Mouse (Mus musculus) frontal cortex, postnatal 25 days (tissue): ENCODE measurements around the gene 1810024B03Rik.
"Not testable (repeated sequence)": the region's sequence is repeated elsewhere in the genome, so short reads cannot be mapped to it uniquely, and the experiment has no call there.

Experiments
- DNase-seq, 2 experiments: peaks; one replicate each; pipeline ENCODE4 v3.0.0; 2022; ENCODE audit warnings: low spot score in 2 of 2

The 1810024B03Rik gene

DNA sequence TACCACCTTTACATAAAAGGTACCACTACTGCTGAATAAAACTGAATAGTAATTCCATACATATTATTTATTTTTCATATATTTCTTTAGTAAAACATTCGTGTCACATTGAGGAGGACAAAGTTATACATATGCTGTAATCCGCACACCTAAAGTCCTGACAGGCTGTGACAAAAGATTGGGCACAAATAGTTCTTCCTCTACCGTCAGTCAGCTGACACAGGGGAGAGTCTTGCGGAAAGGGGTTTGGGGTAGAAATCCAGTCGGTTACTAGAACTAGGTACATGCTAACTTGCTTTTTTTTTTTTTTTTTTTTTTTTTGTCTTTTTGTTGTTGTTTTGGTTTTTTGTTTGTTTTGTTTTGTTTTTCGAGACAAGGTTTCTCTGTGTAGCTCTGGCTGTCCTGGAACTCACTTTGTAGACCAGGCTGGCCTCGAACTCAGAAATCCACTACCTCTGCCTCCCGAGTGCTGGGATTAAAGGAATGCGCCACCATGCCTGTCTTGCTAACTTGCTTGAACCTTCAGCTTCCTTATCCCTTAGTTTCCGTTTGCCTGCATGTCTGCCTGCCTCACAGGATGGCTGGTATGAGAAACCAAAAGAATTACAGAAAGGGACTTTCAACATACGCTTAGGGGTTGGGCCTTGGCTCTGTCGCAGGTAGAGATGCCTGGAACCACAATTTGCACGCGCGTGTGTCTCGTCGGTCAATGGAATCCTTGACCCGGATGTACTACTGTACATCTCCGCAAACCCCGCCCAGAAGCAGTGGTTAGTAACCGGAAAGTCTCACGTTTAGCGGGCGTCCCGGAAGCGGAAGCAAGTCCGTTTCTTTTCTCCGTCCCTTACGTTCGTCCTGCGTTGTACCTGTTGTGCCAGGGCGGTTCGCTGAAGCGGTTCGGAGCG, at the start of gene 1810024B03Rik, which contains the start of gene Snrnp200:
1810024B03Rik (minus strand) TSS at position 734 of the 905 bp plus-strand sequence.
Snrnp200 (plus strand) TSS at position 840 of the 905 bp plus-strand sequence.
- DNase-seq, result peak; percentile 86 to 91

- DNase-seq, result no peak
These were observed 47.2 kb upstream of the 1810024B03Rik start for GRCm38 (mm10) chr2:127255294-127255693.

DNA sequence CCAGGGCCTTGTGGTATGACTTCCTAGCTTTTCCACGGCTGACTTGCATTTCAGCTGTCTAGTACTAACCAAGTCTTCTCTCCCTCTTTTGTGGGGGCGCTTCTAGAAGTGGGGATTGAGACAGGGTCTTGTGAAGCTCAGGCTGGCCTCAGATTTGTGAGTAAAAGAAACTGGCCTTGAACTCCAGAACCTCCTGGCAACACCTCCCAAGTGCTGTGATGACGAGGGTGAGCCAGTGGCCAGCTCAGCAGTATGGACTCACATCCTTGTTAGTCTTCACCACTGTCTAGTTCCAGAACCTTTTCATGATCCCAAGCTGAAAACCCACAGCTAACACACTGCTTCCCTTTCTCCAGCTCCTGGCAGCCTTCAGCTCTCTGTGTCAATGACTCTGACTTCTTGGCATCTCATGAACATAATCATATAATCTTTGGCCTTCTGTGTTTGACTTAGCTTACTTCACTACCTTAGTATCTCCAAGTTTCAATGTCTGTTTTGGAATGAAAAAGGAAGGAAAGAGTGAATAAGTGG, 46.6 kb upstream of the 1810024B03Rik start:
- no peak for DNase-seq

- no peak for DNase-seq
These were observed 44.7 kb upstream of the 1810024B03Rik start for GRCm38 (mm10) chr2:127252787-127253186.

DNA sequence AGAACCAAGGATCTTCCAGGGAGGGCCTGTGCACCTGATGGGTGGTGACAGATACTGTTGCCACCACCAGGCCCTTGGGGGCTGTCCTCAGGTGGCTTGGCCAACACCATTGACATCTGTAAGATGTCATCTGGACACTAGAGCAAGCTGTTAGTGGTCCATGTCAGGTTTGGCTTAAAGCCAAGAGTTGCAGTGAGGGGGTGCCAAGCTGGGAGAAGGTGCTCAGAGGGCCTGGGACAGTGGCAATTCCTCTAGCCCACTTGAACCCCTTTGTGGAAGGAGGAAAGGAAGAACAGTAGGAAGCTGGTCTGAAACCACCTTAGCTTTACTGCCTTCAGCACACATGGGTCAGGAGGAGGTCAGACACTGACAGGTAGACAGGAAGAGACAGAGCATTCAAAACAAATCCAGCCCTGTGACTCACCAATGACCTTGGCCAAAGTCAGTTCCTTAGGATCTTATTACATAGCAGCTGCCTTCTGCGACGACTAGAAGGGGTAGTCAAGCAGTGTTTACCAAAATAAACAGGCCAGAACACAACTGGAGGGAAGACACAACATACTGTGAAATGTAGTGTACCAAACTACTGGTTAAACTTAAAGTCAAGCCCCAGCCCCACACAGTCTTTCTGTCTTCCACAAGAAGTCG, 43.9 kb upstream of the 1810024B03Rik start:
- no peak for DNase-seq

DNA sequence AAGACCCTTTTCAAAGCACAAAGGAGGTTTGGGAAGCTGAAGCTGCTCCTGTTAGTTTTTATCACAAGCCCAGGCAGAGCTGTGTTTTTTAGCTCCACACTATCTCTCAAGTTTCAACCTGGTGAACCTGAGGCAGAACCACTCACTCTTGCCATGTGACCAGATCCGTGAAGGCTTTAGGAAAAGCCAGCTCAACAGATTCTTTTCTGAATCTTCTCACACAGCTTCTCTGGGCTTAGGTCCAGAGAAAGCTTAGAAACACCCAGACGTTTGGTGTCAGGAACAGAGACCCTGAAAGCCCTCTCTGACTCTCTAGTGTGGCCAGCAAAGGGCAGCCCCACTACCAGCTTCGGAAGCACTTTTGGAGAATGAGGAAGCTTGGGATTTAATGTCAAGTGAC, 43.4 kb upstream of the 1810024B03Rik start:
- no peak for DNase-seq

DNA sequence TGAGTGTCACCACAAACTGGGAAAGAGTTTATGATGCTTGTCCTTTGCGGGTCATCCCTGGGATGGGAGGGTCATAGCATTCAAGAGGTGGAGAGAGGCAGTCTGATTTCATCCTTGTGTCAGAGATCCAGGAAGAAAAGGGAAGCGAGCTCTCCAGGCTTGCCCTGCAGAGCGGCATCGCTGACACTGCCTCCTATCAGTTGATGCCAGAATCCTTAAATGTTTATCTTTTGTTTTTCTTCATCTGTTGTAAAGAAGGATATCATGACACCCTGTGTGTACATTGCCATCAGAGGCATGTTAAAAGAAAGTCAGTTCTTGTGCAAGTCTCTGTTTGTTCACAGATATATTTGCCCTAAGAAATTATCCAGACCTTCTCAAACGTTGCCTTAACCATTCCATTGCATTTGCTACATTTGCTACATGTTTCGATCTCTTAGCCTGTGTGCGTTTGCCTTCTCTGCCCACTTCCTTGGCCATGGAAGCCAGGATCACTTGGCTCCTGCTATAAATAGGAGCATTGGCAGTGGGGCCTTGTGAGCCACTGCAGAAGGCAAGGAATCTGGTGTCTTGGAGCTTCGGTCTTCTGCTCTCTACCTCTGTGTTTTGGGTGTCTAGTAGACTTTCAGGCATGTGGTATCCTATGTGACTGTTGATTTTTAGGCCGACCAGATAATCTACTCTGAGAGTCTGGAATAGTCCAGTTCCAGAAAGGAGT, 42.4 kb upstream of the 1810024B03Rik start:
- DNase-seq, result no peak

GRCm38 (mm10) chr2:127248334-127249004, 40.4 kb upstream of the 1810024B03Rik start:
- DNase-seq, result peak; percentile 18 to 25

DNA sequence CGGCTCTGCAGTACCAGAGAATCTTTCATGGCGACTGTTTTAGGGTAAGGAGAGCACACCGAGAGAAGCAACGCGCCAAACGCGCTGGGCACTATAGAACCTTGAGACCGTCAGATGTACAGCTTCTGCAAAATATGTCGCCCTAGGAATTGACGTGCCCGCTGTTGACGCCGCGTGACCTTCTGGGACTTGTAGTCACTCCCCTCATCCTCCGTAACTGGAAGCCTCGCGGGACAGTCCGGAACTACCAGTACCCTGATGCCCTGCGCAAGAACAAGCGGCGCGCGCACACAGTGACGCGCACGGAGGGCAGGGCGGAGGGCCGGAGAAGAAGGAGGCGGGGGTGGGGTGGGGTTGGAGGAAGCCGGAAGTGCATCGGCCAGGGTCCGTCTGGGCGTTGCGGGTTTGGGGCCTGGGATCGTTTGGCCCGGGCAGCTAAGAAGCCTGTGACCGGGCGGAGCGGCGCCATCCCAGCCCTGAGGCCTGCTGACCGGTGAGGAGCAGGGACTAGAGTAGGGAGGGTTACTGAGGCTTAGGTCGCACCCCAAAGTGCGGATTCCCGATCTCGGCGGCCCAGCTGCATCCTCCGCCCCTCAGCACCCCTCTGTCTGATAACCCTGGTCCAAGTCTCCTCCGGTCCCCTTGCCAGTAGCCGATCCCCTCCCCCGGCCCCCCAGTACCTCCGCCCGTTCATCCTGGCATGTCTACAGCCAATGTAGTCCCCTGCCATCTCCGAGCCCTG, 39.7 kb upstream of the 1810024B03Rik start, which contains the start of the genes Ciao1 and Tmem127:
Ciao1 (minus strand) TSS at position 225 of the 742 bp plus-strand sequence.
Tmem127 (plus strand) TSS at position 317 of the 742 bp plus-strand sequence.
- peak; percentile 90 to 93 for DNase-seq

- no peak for DNase-seq
These were observed 32.0 kb upstream of the 1810024B03Rik start for GRCm38 (mm10) chr2:127240065-127240464.

DNA sequence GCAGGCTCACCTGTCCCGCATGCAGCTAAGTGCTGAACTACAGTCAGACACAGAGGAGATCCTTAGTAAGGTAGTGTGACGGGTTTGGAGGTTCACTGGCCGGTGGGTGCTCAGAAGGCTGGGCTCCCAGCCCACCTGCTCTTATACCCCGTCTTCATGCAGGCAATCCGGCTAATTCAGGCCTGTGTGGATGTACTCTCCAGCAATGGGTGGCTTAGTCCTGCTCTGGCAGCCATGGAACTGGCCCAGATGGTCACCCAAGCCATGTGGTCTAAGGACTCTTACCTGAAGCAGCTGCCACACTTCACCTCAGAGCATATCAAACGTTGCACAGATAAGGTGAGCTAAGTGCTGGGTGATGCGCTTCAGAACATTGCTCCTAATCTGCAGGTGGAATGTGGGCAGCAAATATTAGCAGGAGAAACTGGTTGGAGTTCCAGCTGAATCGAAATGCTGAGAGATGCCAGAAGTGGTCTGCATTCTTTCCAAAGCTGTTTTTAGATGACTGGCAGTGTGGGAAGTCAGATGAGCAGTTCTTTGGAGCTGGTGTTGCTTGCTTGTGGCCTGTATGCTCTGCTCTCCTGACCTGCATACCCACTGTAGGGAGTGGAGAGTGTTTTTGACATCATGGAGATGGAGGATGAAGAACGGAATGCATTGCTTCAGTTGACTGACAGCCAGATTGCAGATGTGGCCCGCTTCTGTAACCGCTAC, 30.0 kb upstream of the 1810024B03Rik start:
- DNase-seq, result no peak

- no peak for DNase-seq
These were observed 17.2 kb upstream of the 1810024B03Rik start for GRCm38 (mm10) chr2:127225261-127225660.

GRCm38 (mm10) chr2:127217746-127218145, 9.7 kb upstream of the 1810024B03Rik start:
- no peak for DNase-seq

DNA sequence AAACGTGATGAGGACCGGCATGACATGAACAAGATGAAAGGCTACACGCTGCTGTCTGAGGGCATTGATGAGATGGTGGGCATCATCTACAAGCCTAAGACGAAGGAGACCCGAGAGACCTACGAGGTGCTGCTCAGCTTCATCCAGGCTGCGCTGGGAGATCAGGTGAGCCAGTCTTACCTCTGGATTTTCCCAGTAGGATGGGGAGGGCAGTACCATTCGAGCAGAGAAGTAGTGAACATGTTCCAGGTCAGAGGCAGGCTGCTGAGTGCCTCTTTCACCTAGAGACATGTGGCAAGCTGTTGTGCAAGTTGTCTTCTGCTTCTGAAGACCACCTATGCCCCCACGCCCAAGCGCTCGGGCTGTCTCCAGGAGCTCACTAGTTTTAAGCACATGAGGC, 2.6 kb upstream of the 1810024B03Rik start:
- no peak for DNase-seq

DNA sequence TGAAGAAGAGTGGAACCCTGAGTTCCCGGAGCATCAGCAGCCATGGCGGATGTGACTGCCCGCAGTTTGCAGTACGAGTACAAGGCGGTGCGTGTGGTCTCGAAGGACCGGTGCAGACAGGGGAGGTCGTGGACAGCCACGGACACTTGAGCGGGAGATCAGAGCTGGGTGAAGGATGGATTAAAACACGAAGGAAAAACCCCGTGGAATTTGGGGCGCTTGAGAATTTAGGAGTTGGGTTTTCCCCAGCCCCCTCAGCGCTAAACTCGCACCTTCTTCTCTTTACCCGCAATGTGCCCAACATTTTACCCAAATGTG, 331 bp upstream of the 1810024B03Rik start:
- no peak for DNase-seq

DNA sequence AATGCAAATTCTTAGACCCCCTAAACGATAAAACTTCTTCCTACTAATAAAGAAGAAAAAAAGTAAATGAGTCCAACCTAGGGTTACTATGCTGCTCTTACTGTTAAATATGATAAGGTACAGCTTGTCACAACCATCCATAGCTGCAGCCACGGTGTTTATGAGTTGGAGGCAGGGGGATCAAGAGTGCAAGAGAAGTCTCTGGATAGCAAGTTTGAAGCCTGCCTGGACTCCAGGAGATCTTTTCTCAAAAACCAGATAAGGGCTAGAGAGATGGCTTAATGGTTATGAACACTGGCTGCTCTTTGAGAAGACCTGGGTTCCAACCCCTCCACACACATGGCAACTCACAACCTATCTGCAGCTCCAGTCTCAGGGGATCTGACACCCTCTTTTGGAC, 1.2 kb downstream of the 1810024B03Rik start:
- DNase-seq, result no peak

DNA sequence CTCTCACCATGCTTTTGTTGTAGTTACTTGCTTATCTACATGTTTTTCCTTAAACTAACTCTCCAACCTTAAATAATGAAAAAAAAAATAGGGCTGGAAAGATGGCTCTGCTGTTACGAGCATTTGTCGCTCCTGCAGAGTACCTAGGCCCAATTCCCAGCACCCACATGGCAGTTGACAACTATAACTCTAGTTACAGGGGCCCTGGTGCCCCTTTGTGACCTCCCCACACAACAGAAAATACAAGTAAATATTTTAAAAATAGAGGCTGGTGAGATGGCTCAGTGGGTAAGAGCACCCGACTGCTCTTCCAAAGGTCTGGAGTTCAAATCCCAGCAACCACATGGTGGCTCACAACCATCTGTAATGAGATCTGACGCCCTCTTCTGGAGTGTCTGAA, 2.1 kb downstream of the 1810024B03Rik start:
- DNase-seq, result not testable (repeated sequence)

DNA sequence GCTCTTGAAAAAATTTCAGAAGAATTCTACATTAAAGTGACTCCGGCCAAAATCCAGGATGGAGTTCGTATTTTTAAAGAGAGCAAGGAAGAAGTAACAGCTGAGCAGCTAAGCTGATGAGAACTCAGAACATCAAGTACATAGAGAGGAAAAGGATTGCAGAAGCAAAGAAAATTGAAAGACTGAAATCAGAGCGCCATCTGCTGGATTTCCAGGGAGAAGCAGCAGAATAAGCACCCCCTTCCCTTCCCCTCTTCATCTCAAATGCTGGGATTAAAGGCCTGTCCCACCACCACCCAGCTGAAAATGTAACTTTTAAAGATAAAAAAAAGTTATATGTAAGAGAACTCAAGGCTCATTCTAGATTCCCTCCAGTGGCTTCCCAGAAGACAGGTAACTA, 3.1 kb downstream of the 1810024B03Rik start:
- DNase-seq, result peak; percentile 40 to 47

DNA sequence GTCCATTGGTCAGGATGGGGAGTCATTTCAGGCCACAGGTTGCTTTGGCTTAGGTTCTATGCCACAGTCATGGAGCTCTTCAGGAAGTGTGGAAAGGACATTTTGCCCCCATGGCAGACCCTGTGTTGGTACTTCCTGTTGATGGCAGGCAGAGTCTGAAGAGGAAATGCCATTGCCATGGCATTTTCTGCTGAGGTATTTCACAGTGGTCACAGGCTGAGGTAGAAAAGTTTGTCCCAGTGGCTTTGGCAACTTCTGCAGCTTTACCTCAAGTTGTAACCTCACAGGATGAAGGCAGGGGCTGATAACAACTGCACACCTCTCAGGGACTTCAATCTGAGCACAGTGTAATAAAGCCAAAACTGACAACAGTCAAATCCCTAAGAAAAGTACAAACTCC, 18.5 kb downstream of the 1810024B03Rik start:
- no peak for DNase-seq
